Mouse (Mus musculus): Measurements from ENCODE around the gene Ppp2r5e.

- TF ChIP-seq GATA1 (IDR thresholded peaks at IDR 0.05; ENCODE audit: borderline replicate concordance, low read length) (no peak), FLI1 (IDR thresholded peaks at IDR 0.05; ENCODE audit: low read length) (no peak)
Measured at GRCm38 (mm10) chr12:75533145-75533544, 62.9 kb downstream of the Ppp2r5e start.
